Mouse (Mus musculus) pancreas, adult 10 weeks (tissue): ENCODE results near the gene Nyap1. TPM values are rescaled to one million over a fixed set of nuclear protein-coding genes. Genes with fewer than 3 reads are reported as not detected.

ENCODE experiments used
- polyA plus RNA-seq: library from polyadenylated mRNA; stranded (reverse); fragments of 350-450 nt; fragmentation: Illumina TruSeq; extraction: RNeasy Lipid Tissue Mini Kit (QIAGEN cat#74804); gene quantifications from one replicate; pipeline ENCODE4 v1.2.3, GENCODE M21; 2015; ENCODE audit warnings: low read depth, low replicate concordance; ENCODE audit not compliant: insufficient read depth

Nyap1 gene
- 1.2 TPM for polyA plus RNA-seq

GRCm38 (mm10) chr5:137741023-137741931 lies at the start of gene Nyap1:
Gene Nyap1 (minus strand): TSS chr5:137741607.

GRCm38 (mm10) chr5:137787151-137787928 lies 45.9 kb upstream of the Nyap1 start, which contains the start of the genes Mepce and Zcwpw1:
Gene Mepce (minus strand): TSS chr5:137787655.
Gene Zcwpw1 (plus strand): TSS chr5:137787798.

GRCm38 (mm10) chr5:137778635-137779034 lies 37.2 kb upstream of the Nyap1 start, which contains the start of gene Ppp1r35:
Gene Ppp1r35 (plus strand): TSS chr5:137778849.

GRCm38 (mm10) chr5:137745214-137746171 lies 4.1 kb upstream of the Nyap1 start, which contains the start of gene Tsc22d4:
Gene Tsc22d4 (plus strand): TSS chr5:137745730.

GRCm38 (mm10) chr5:137684294-137685123 lies 56.9 kb downstream of the Nyap1 start, which contains the start of gene Agfg2:
Gene Agfg2 (minus strand): TSS chr5:137684726.

Other genes starting within 250 kb of the Nyap1 start
- gene Pop7, start 239.1 kb downstream of the Nyap1 start, polyA plus RNA-seq, result 3.0 TPM
- 8.7 TPM for gene Gigyf1, start 223.1 kb downstream of the Nyap1 start, polyA plus RNA-seq
- not detected for gene Epo, start 208.4 kb downstream of the Nyap1 start, polyA plus RNA-seq
- gene Gnb2, start 208.1 kb downstream of the Nyap1 start, polyA plus RNA-seq, result 138 TPM
- 3.0 TPM for gene Actl6b, start 188.1 kb downstream of the Nyap1 start, polyA plus RNA-seq
- not detected for gene Tfr2, start 171.8 kb downstream of the Nyap1 start, polyA plus RNA-seq
- gene Mospd3, start 140.5 kb downstream of the Nyap1 start, polyA plus RNA-seq, result 12.9 TPM
- gene Pcolce, start 127.8 kb downstream of the Nyap1 start, polyA plus RNA-seq, result 52.4 TPM
- not detected for gene Fbxo24, start 112.6 kb downstream of the Nyap1 start, polyA plus RNA-seq
- gene Lrch4, start 112.5 kb downstream of the Nyap1 start, polyA plus RNA-seq, result 5.2 TPM
- 8.8 TPM for gene Gm20605, start 112.4 kb downstream of the Nyap1 start, polyA plus RNA-seq
- 41.3 TPM for gene Sap25, start 100.3 kb downstream of the Nyap1 start, polyA plus RNA-seq
- 0.57 TPM for gene Irs3, start 95.9 kb downstream of the Nyap1 start, polyA plus RNA-seq
- 3.9 TPM for gene Agfg2, start 56.9 kb downstream of the Nyap1 start, polyA plus RNA-seq
- 16.1 TPM for gene Tsc22d4, start 4.1 kb upstream of the Nyap1 start, polyA plus RNA-seq
- 6.1 TPM for gene Ppp1r35, start 37.2 kb upstream of the Nyap1 start, polyA plus RNA-seq
- gene Mepce, start 46.0 kb upstream of the Nyap1 start, polyA plus RNA-seq, result 15.2 TPM
- gene Zcwpw1, start 46.2 kb upstream of the Nyap1 start, polyA plus RNA-seq, result 1.2 TPM
- 2.6 TPM for gene Pilra, start 94.7 kb upstream of the Nyap1 start, polyA plus RNA-seq
- gene Pilrb1, start 116.5 kb upstream of the Nyap1 start, polyA plus RNA-seq, result not detected
- gene Pilrb2, start 130.2 kb upstream of the Nyap1 start, polyA plus RNA-seq, result not detected
- 1.7 TPM for gene Cyp3a13, start 180.0 kb upstream of the Nyap1 start, polyA plus RNA-seq
- gene Gjc3, start 221.5 kb upstream of the Nyap1 start, polyA plus RNA-seq, result not detected
- 3.8 TPM for gene Azgp1, start 239.9 kb upstream of the Nyap1 start, polyA plus RNA-seq